Mouse (Mus musculus): ENCODE data around the gene Foxc1. TPM values are rescaled to one million over a fixed set of nuclear protein-coding genes. Genes with fewer than 3 reads are reported as not detected.

The Foxc1 gene
- total and polyA plus RNA-seq, 3 experiments: 0.01 TPM; not detected in 2

DNA sequence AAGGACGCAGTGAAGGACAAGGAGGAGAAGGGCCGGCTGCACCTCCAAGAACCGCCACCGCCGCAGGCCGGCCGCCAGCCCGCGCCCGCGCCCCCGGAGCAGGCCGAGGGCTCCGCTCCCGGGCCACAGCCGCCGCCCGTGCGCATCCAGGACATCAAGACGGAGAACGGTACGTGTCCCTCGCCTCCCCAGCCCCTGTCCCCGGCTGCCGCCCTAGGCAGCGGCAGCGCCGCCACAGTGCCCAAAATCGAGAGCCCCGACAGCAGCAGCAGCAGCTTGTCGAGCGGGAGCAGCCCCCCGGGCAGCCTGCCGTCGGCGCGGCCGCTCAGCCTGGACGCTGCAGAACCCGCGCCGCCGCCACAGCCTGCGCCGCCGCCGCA is 1.3 kb downstream of the Foxc1 start:
- no peak for DNase-seq (ENCODE audit: low read depth, low spot score)
- Histone ChIP-seq H3K9me3 (replicated peaks; ENCODE audit: insufficient read depth, low read length) (no peaks in the 10 kb centered on the region), H3K4me3 (ENCODE audit: control insufficient read depth in 1 of 2, insufficient read depth in 1 of 2, low read depth in 2 of 2, low read length in 2 of 2) (no peak overlapping the region), H3K27me3 (ENCODE audit: control insufficient read depth in 1 of 2, insufficient read depth in 2 of 2, low read length in 2 of 2) (no peaks in the 10 kb centered on the region), H3K79me2 (ENCODE audit: control insufficient read depth, insufficient read depth, low read length, poor library complexity) (no peaks in the 10 kb centered on the region), H3K4me1 (ENCODE audit: control insufficient read depth in 1 of 2, insufficient read depth in 2 of 2, low read length in 2 of 2) (no peaks in the 10 kb centered on the region), H3K9ac (ENCODE audit: control insufficient read depth, low read depth, low read length, poor library complexity, severe bottlenecking) (no peak overlapping the region), H3K27ac (ENCODE audit: control insufficient read depth, low read depth, low read length) (no peak overlapping the region), H3K36me3 (ENCODE audit: control insufficient read depth in 1 of 2, insufficient read depth in 2 of 2, low read length in 2 of 2) (no peaks in the 10 kb centered on the region)
- TF ChIP-seq MYB (IDR thresholded peaks at IDR 0.05; ENCODE audit: low read depth, low read length) (no peak), TAL1 (IDR thresholded peaks at IDR 0.05; ENCODE audit: low read length) (no peak), MEF2A (IDR thresholded peaks at IDR 0.05; ENCODE audit: extremely low read depth, insufficient replicate concordance, low read depth, low read length, poor library complexity, severe bottlenecking) (no peak), ZKSCAN1 (IDR thresholded peaks at IDR 0.05; ENCODE audit: low read depth, low read length) (no peak), HCFC1 (IDR thresholded peaks at IDR 0.05; ENCODE audit: low read depth, low read length) (no peak), POLR2AphosphoS5 (IDR thresholded peaks at IDR 0.05; ENCODE audit: borderline replicate concordance, low read depth, low read length) (no peak), ZMIZ1 (IDR thresholded peaks at IDR 0.05; ENCODE audit: low read depth, low read length) (no peak), GABPA (IDR thresholded peaks at IDR 0.05; ENCODE audit: low read depth, low read length) (no peak), BHLHE40 (IDR thresholded peaks at IDR 0.05; ENCODE audit: borderline replicate concordance, low read depth, low read length) (no peak), POLR2A (IDR thresholded peaks at IDR 0.05; ENCODE audit: control insufficient read depth in 1 of 2, insufficient read depth in 1 of 2, low read depth in 1 of 2, low read length in 2 of 2, poor library complexity in 1 of 2) (no peak), CHD1 (IDR thresholded peaks at IDR 0.05; ENCODE audit: low read depth, low read length) (no peak), POLR2AphosphoS2 (IDR thresholded peaks at IDR 0.05; ENCODE audit: low read length) (no peak), MAX (IDR thresholded peaks at IDR 0.05; ENCODE audit: low read length) (no peak), ZC3H11A (IDR thresholded peaks at IDR 0.05; ENCODE audit: low read depth, low read length) (no peak), EP300 (IDR thresholded peaks at IDR 0.05; ENCODE audit: low read depth in 1 of 2, low read length in 2 of 2) (no peak), USF1 (IDR thresholded peaks at IDR 0.05; ENCODE audit: low read depth, low read length) (no peak), RCOR1 (IDR thresholded peaks at IDR 0.05; ENCODE audit: low read depth, low read length) (no peak), NELFE (IDR thresholded peaks at IDR 0.05; ENCODE audit: low read depth, low read length) (no peak)

GRCm38 (mm10) chr13:31808116-31808803 is 1.8 kb downstream of the Foxc1 start:
- Histone ChIP-seq H3K9me3 (replicated peaks; ENCODE audit: insufficient read depth, low read length) (no peaks in the 10 kb centered on the region), H3K9ac (ENCODE audit: control insufficient read depth, low read depth, low read length, poor library complexity, severe bottlenecking) (no peak overlapping the region), H3K36me3 (ENCODE audit: control insufficient read depth in 1 of 2, insufficient read depth in 2 of 2, low read length in 2 of 2) (no peaks in the 10 kb centered on the region), H3K27ac (ENCODE audit: control insufficient read depth, low read depth, low read length) (no peak overlapping the region), H3K27me3 (ENCODE audit: control insufficient read depth in 1 of 2, insufficient read depth in 2 of 2, low read length in 2 of 2) (no peaks in the 10 kb centered on the region), H3K4me1 (ENCODE audit: control insufficient read depth in 1 of 2, insufficient read depth in 2 of 2, low read length in 2 of 2) (no peaks in the 10 kb centered on the region), H3K79me2 (ENCODE audit: control insufficient read depth, insufficient read depth, low read length, poor library complexity) (no peaks in the 10 kb centered on the region), H3K4me3 (ENCODE audit: control insufficient read depth in 1 of 2, insufficient read depth in 1 of 2, low read depth in 2 of 2, low read length in 2 of 2) (no peak overlapping the region)
- no peak for DNase-seq (ENCODE audit: low read depth, low spot score)
- TF ChIP-seq ZC3H11A (IDR thresholded peaks at IDR 0.05; ENCODE audit: low read depth, low read length) (no peak), USF2 (IDR thresholded peaks at IDR 0.05; ENCODE audit: borderline replicate concordance in 1 of 2, insufficient read depth in 1 of 2, low read depth in 1 of 2, low read length in 2 of 2) (no peak), ZKSCAN1 (IDR thresholded peaks at IDR 0.05; ENCODE audit: low read depth, low read length) (no peak), UBTF (IDR thresholded peaks at IDR 0.05; ENCODE audit: borderline replicate concordance, insufficient read depth, low read depth, low read length) (no peak), JUND (IDR thresholded peaks at IDR 0.05; ENCODE audit: low read depth, low read length) (no peak), ZNF384 (IDR thresholded peaks at IDR 0.05; ENCODE audit: low read depth, low read length) (no peak), ELF1 (IDR thresholded peaks at IDR 0.05; ENCODE audit: low read depth, low read length) (no peak), RCOR1 (IDR thresholded peaks at IDR 0.05; ENCODE audit: low read depth, low read length) (no peak), KAT2A (conservative IDR thresholded peaks at IDR 0.05; ENCODE audit: low read depth, low read length) (no peak), NELFE (IDR thresholded peaks at IDR 0.05; ENCODE audit: low read depth, low read length) (no peak), SIN3A (IDR thresholded peaks at IDR 0.05; ENCODE audit: low read length) (no peak)
